Mouse (Mus musculus) neural tube, postnatal 0 days (tissue): ENCODE measurements around the gene Serpinb2. TPM values are rescaled to one million over a fixed set of nuclear protein-coding genes. Genes with fewer than 3 reads are reported as not detected.

Experiments
- polyA plus RNA-seq: library from polyadenylated mRNA; unstranded; fragments of >200 nt; fragmentation: Nextera tagmentation; extraction: Ambion mirVana; gene quantifications from 2 replicates; pipeline ENCODE4 v1.2.1, GENCODE M21; 2015

Serpinb2 gene
- polyA plus RNA-seq: not detected in 2 replicates

GRCm38 (mm10) chr1:107511252-107511651, at the start of gene Serpinb2:
Serpinb2 (plus strand) TSS chr1:107511423.

Other genes starting within 250 kb of the Serpinb2 start
- gene Serpinb3b, start 233.1 kb upstream of the Serpinb2 start, polyA plus RNA-seq: not detected in 2 replicates
- gene Serpinb3c, start 233.1 kb upstream of the Serpinb2 start, polyA plus RNA-seq: not detected in 2 replicates
- gene Serpinb11, start 150.2 kb upstream of the Serpinb2 start, polyA plus RNA-seq: not detected in 2 replicates
- gene Serpinb7, start 111.8 kb upstream of the Serpinb2 start, polyA plus RNA-seq: 0.43 and 0.44 TPM in 2 replicates
- 0.27 and 1.4 TPM in 2 replicates for gene Serpinb8, start 78.6 kb downstream of the Serpinb2 start, polyA plus RNA-seq